Mouse (Mus musculus) C2C12 (cell line): ENCODE measurements around the gene Kank2.

Experiments
- CTCF ChIP-seq: IDR thresholded peaks from one replicate; pipeline ENCODE4 v1.5.1; 2011; ENCODE audit not compliant: control insufficient read depth, insufficient read depth, insufficient read length
- FOSL1 ChIP-seq: IDR thresholded peaks from one replicate; pipeline ENCODE4 v1.8.0; 2011; ENCODE audit warnings: mild to moderate bottlenecking, low read length; ENCODE audit not compliant: poor library complexity, insufficient read depth, severe bottlenecking
- MAX ChIP-seq: IDR thresholded peaks from one replicate; pipeline ENCODE4 v1.6.1; 2011; ENCODE audit warnings: mild to moderate bottlenecking, control low read depth
- MYOD1 ChIP-seq: IDR thresholded peaks from one replicate; pipeline ENCODE4 v1.6.1; 2011; ENCODE audit warnings: low read depth; ENCODE audit not compliant: control insufficient read depth, insufficient read length
- MYOG ChIP-seq: IDR thresholded peaks from one replicate; pipeline ENCODE4 v1.6.1; 2011; ENCODE audit not compliant: control insufficient read depth, insufficient read length; ENCODE audit errors: extremely low read depth
- USF1 ChIP-seq: IDR thresholded peaks from one replicate; pipeline ENCODE4 v1.6.1; 2011; ENCODE audit warnings: low read depth, mild to moderate bottlenecking, control low read depth, moderate library complexity

DNA sequence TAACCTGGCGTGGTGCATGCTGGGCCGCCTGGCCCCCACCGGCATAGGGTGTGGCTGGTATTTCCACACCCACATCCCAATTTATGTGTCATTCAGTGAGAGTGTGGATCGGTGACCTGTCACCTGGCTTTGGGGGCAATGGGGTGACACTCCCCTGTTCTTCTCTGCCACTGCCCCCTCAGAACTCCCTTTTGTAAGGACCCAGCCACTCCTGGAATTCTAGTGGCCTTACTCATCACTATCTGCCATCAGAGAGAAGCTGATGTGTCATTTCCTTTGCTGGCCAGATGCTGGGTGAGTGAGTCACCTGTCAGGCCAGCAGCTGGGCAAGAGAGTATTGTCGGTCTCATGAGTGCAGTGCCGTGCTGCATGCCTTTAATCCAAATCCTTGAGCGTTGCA lies 69.3 kb downstream of the Kank2 start:
- no peak for TF ChIP-seq CTCF
- TF ChIP-seq USF1 = no peak
- TF ChIP-seq MAX = peak; percentile 80
- TF ChIP-seq MYOG = no peak
- TF ChIP-seq MYOD1 = peak; percentile 93
- TF ChIP-seq FOSL1 = peak; percentile 94
